Mouse (Mus musculus): ENCODE results near the gene Ap5z1.

Gene Ap5z1

GRCm38 (mm10) chr5:142469796-142470195, 6.1 kb downstream of the Ap5z1 start:
- no peak for DNase-seq (ENCODE audit: low read depth, low spot score)

GRCm38 (mm10) chr5:142473696-142474095, 10.0 kb downstream of the Ap5z1 start:
- DNase-seq (ENCODE audit: low read depth, low spot score): peak; percentile 31

GRCm38 (mm10) chr5:142475669-142476068, 11.9 kb downstream of the Ap5z1 start:
- no peak for DNase-seq (ENCODE audit: low read depth, low spot score)

GRCm38 (mm10) chr5:142477346-142477745, 13.6 kb downstream of the Ap5z1 start:
- DNase-seq (ENCODE audit: low read depth, low spot score): no peak

GRCm38 (mm10) chr5:142477866-142478615, 14.3 kb downstream of the Ap5z1 start:
- no peak for DNase-seq (ENCODE audit: low read depth, low spot score)

GRCm38 (mm10) chr5:142478829-142479435, 15.2 kb downstream of the Ap5z1 start:
- DNase-seq (ENCODE audit: low read depth, low spot score): peak; percentile 87

- DNase-seq (ENCODE audit: low read depth, low spot score): no peak
Measured at GRCm38 (mm10) chr5:142482512-142482911, 18.8 kb downstream of the Ap5z1 start.

GRCm38 (mm10) chr5:142483581-142483980, 19.8 kb downstream of the Ap5z1 start:
- no peak for DNase-seq (ENCODE audit: low read depth, low spot score)

- no peak for DNase-seq (ENCODE audit: low read depth, low spot score)
Measured at GRCm38 (mm10) chr5:142486654-142487053, 22.9 kb downstream of the Ap5z1 start.

GRCm38 (mm10) chr5:142489955-142490707, 26.4 kb downstream of the Ap5z1 start:
- no peak for DNase-seq (ENCODE audit: low read depth, low spot score)

GRCm38 (mm10) chr5:142493307-142493706, 29.6 kb downstream of the Ap5z1 start:
- DNase-seq (ENCODE audit: low read depth, low spot score): no peak

- DNase-seq (ENCODE audit: low read depth, low spot score): no peak
Measured at GRCm38 (mm10) chr5:142495321-142496096, 31.8 kb downstream of the Ap5z1 start.

- peak; percentile 55 for DNase-seq (ENCODE audit: low read depth, low spot score)
Measured at GRCm38 (mm10) chr5:142498964-142499363, 35.2 kb downstream of the Ap5z1 start.

- DNase-seq (ENCODE audit: low read depth, low spot score): no peak
Measured at GRCm38 (mm10) chr5:142500918-142501317, 37.2 kb downstream of the Ap5z1 start.

GRCm38 (mm10) chr5:142502414-142502813, 38.7 kb downstream of the Ap5z1 start:
- DNase-seq (ENCODE audit: low read depth, low spot score): peak; percentile 91

- no peak for DNase-seq (ENCODE audit: low read depth, low spot score)
Measured at GRCm38 (mm10) chr5:142504175-142504574, 40.4 kb downstream of the Ap5z1 start.

- DNase-seq (ENCODE audit: low read depth, low spot score): no peak
Measured at GRCm38 (mm10) chr5:142505695-142506423, 42.1 kb downstream of the Ap5z1 start.

GRCm38 (mm10) chr5:142509141-142510060, 45.7 kb downstream of the Ap5z1 start:
- DNase-seq (ENCODE audit: low read depth, low spot score): no peak

- DNase-seq (ENCODE audit: low read depth, low spot score): no peak
Measured at GRCm38 (mm10) chr5:142510061-142510414, 46.3 kb downstream of the Ap5z1 start.

GRCm38 (mm10) chr5:142512112-142512511, 48.4 kb downstream of the Ap5z1 start:
- no peak for DNase-seq (ENCODE audit: low read depth, low spot score)

All from mesoderm, embryonic 11.5 days (tissue).